Mouse (Mus musculus) lung, adult 2 months (tissue): ENCODE measurements around the gene Pml.

Experiments used
- CTCF ChIP-seq: fragments of 200-500 bp; IDR thresholded peaks from 2 replicates; pipeline ENCODE4 v1.5.1; 2011; ENCODE audit warnings: mild to moderate bottlenecking, low read length, control low read depth; ENCODE audit not compliant: insufficient read depth
- POLR2A ChIP-seq: fragments of 200-500 bp; IDR thresholded peaks from 2 replicates; pipeline ENCODE4 v1.6.1; 2011; ENCODE audit warnings: low read depth, mild to moderate bottlenecking, control low read depth, low read length, borderline replicate concordance; ENCODE audit errors: extremely low read depth

GRCm38 (mm10) chr9:58194222-58194621 lies 55.4 kb downstream of the Pml start:
- TF ChIP-seq CTCF (no peak), POLR2A (no peak)
